Mouse (Mus musculus): ENCODE data around the gene Pja2.
"Not testable (repeated sequence)": the region's sequence is repeated elsewhere in the genome, so short reads cannot be mapped to it uniquely, and the experiment has no call there.

Gene Pja2

GRCm38 (mm10) chr17:64277649-64278212 lies 54.0 kb downstream of the Pja2 start:
- DNase-seq = no peak

GRCm38 (mm10) chr17:64276666-64277065 lies 55.0 kb downstream of the Pja2 start:
- DNase-seq = no peak

GRCm38 (mm10) chr17:64275188-64275587 lies 56.5 kb downstream of the Pja2 start:
- no peak for DNase-seq

- no peak for DNase-seq
Observed at GRCm38 (mm10) chr17:64274341-64275105, 57.2 kb downstream of the Pja2 start.

GRCm38 (mm10) chr17:64260571-64260970 lies 71.1 kb downstream of the Pja2 start:
- DNase-seq = no peak

GRCm38 (mm10) chr17:64248246-64248645 lies 83.5 kb downstream of the Pja2 start:
- no peak for DNase-seq

GRCm38 (mm10) chr17:64242898-64243297 lies 88.8 kb downstream of the Pja2 start:
- DNase-seq = no peak

- DNase-seq = no peak
Observed at GRCm38 (mm10) chr17:64242310-64242859, 89.3 kb downstream of the Pja2 start.

- no peak for DNase-seq
Observed at GRCm38 (mm10) chr17:64241544-64242292, 90.0 kb downstream of the Pja2 start.

GRCm38 (mm10) chr17:64232134-64232533 lies 99.6 kb downstream of the Pja2 start:
- DNase-seq = no peak

- not testable (repeated sequence) for DNase-seq
Observed at GRCm38 (mm10) chr17:64231637-64232036, 100.1 kb downstream of the Pja2 start.

- no peak for DNase-seq
Observed at GRCm38 (mm10) chr17:64231172-64231571, 100.5 kb downstream of the Pja2 start.

Data from cerebellum, postnatal 25 days (tissue).